Mouse (Mus musculus): ENCODE measurements around the gene Cnfn.
"Not testable (repeated sequence)": the region's sequence is repeated elsewhere in the genome, so short reads cannot be mapped to it uniquely, and the experiment has no call there.

Gene Cnfn

GRCm38 (mm10) chr7:25365937-25366625, 3.4 kb downstream of the Cnfn start:
- DNase-seq (ENCODE audit: low spot score in 2 of 2), result no peak

- DNase-seq (ENCODE audit: low spot score in 2 of 2), result no peak
Observed at GRCm38 (mm10) chr7:25363632-25364031, 5.9 kb downstream of the Cnfn start.

DNA sequence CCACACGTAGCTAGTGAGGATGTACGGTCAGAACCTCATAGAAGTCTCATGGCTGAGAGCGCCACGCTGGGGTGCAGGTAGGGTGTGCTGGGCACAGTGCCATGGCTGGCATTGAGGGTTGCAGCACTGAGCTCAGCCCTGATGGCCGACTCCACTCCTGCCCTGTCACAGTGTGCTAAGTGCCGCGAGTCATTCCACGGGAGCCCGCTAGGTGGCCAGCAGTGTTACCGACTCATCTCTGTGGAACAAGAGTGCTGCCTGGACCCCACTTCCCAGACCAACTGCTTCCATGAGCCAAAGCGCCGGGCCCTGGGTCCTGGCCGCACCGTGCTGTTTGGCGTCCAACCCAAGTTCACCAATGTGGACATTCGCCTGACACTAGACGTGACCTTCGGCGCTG, 6.4 kb downstream of the Cnfn start:
- no peak for DNase-seq (ENCODE audit: low spot score in 2 of 2)

DNA sequence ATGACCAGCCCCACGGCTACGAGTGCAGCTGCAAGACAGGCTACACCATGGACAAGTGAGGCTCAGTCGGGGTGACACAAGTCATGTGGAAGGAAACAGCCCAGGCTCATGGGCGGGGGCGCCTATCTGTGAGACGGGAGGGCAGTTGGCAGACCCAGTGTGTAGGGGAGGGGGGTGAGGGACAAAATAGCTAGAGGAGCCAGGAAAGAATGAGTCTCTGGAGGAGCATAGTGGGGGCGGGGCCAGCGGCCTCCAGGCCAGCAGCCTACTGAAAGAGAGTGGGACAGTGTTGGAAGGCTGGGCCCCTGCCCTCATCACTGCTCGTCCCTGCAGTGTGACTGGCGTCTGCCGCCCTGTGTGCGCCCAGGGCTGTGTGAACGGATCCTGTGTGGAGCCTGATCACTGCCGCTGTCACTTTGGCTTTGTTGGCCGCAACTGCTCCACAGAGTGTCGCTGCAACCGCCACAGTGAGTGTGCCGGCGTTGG, 10.8 kb downstream of the Cnfn start:
- DNase-seq (ENCODE audit: low spot score in 2 of 2), result no peak

GRCm38 (mm10) chr7:25348861-25349260, 20.7 kb downstream of the Cnfn start:
- DNase-seq (ENCODE audit: low spot score in 2 of 2), result no peak

DNA sequence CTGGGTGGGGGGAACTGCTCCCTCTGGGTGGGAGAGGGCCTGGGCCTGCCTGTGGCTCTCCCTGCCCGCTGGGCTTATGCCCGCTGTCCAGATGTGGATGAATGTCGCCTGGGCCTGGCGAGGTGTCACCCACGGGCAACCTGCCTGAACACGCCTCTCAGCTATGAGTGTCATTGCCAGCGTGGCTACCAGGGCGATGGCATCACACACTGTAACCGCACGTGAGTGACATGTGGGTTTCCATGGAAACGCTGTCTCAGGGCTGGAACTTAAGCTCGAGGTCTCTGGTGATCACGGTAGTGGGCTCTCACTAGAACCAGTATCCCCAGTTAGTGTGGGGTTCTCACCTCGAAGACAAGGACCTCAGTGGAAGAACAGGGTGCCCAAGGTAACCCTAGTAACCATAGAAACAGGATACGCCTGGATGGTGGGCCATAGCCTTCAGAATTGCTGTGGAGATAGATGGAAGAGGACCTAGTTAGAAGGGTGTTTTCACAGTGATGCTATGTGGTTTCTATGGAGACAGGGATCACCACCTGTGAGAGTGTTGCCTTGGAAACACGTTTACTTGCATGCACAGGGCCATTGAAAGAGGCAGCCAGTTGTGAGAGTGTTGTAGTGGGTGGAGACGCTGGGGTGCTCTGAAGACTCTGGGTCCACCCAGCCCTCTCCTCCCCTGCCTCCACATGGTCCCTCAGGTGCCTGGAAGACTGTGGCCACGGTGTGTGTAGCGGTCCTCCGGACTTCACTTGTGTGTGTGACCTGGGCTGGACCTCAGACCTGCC, 28.3 kb downstream of the Cnfn start:
- DNase-seq (ENCODE audit: low spot score in 2 of 2), result peak in 1 of 2 experiments; percentile 58

- DNase-seq (ENCODE audit: low spot score in 2 of 2), result no peak
Observed at GRCm38 (mm10) chr7:25339329-25339728, 30.2 kb downstream of the Cnfn start.

DNA sequence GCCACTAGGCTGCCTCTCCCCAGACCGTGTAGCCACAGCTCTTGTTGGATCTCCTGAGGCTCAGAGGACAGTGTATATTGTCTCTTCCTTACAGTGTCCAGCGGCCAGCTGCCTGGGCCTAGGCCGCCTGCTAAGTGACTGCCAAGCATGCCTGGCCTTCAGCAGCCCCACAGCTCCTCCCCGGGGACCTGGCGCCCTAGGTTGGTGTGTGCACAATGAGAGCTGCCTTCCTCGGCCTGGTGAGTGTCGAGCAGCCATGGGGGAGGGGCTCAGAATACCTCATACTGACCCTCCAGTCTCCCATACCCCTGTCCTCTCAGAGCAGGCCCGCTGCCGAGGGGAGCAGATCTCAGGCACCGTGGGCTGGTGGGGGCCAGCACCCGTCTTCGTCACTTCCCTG, 35.1 kb downstream of the Cnfn start:
- no peak for DNase-seq (ENCODE audit: low spot score in 2 of 2)

DNA sequence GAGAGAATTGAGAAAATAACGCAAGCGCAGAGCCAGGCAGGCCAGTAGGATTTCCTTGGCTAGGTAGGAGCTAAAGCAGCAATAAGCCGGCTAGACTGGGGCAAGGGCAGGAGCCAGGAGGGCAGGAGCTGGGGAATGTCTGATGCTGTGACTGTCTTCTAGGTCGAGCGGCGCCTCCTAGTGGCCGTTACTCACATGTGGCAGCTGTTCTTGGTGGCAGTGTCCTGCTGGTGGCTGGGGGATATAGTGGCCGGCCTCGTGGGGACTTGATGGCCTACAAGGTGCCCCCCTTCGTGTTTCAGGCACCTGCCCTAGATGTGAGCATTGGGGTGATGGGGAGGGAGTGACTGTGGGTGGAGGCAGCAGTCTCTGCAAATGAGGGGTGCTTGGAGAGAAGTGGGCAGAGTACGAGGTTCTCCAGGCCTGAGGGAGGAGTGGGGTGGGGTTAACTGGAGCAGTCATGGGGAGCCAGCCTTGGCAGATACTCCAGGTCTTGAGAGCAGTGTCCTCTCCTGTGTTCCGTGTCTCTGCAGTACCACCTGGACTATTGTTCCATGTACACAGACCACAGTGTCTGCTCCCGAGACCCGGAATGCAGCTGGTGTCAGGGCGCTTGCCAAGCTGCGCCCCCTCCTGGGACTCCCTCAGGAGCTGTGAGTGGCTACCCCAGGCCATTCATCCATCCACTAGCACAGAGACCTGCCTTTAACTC, 35.8 kb downstream of the Cnfn start:
- DNase-seq (ENCODE audit: low spot score in 2 of 2), result peak; percentile 49 to 61

DNA sequence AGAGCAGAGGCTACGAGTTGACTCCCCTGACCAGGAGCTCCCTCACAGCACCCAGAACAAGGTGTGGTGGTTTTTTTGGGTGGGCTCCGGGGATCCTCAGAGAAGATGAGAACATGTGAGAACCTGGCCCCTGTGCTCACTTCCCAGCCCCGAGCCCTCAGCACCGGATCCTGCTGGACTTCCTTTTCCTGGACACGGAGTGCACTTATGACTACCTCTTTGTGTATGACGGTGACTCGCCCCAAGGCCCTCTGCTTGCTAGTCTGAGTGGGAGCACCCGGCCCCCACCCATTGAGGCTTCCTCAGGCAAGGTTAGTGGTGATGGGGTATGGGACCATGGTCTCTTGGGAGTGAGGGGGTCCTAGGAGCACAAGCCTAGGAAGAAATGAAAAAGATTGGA, 43.3 kb downstream of the Cnfn start:
- no peak for DNase-seq (ENCODE audit: low spot score in 2 of 2)

DNA sequence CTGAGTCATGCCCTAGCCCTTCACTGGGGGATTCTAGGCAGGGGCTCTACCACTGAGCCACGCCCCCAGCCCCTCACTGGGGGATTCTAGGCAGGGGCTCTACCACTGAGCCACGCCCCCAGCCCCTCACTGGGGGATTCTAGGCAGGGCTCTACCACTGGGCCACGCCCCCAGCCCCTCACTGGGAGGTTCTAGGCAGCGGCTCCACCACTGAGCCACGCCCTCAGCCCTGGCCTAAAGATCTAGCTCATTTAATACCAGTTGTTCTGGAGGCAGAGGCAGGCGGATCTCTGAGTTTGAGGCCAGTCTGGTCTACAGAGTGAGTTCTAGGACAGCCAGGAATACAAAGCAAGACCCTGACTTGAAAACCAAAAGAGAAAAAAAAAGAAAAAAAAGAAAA, 44.1 kb downstream of the Cnfn start:
- DNase-seq (ENCODE audit: low spot score in 2 of 2), result not testable (repeated sequence)

- DNase-seq (ENCODE audit: low spot score in 2 of 2), result no peak
Observed at GRCm38 (mm10) chr7:25323219-25323618, 46.3 kb downstream of the Cnfn start.

DNA sequence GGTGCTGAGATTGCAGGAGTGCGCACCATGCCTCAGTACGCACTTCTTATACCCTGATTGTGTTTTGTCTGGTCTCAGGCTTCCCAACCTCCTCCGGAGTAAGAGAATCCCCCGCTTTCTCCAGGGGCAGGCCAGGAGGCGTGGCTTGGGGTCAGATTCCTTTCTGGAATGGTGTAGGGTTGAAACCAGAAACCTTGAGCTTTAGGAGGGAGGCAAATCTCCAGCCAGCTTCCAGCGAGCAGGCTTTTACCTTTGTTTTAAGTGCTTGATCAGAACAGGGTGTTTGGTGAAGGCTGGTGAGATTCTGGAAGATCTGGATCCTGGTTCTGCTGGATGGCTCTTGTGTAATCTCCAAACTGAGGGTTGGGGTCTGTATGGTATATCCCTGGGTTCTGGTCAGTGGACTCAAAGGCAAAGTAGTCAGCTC, 47.5 kb downstream of the Cnfn start:
- DNase-seq (ENCODE audit: low spot score in 2 of 2), result no peak
